Mouse (Mus musculus): ENCODE data around the gene Tgfbr3. TPM values are rescaled to one million over a fixed set of nuclear protein-coding genes. Genes with fewer than 3 reads are reported as not detected.

The Tgfbr3 gene
- polyA plus RNA-seq, 1 experiment from 2014 or later, result 38.2 TPM

- H3K36me3 ChIP-seq (ENCODE audit: control insufficient read depth, insufficient read depth, low read length), result no peaks in the 10 kb centered on the region
- peaks cover 42% of the 10 kb centered on the region for H3K4me1 ChIP-seq (ENCODE audit: control insufficient read depth, insufficient read depth, low read length)
- peak overlapping the region; percentile 22 for H3K27ac ChIP-seq (ENCODE audit: low read depth, low read length)
- no peaks in the 10 kb centered on the region for H3K9me3 ChIP-seq (replicated peaks; ENCODE audit: control insufficient read depth, low read length)
- no peak overlapping the region for H3K4me3 ChIP-seq (ENCODE audit: low read depth, low read length)
- H3K9ac ChIP-seq (ENCODE audit: low read depth, low read length), result no peak overlapping the region
- 44% methylated on average over 7 of the region's 7 CpGs for WGBS (ENCODE audit: insufficient replicate concordance)
- H3K27me3 ChIP-seq (ENCODE audit: control insufficient read depth, insufficient read depth, low read length), result no peaks in the 10 kb centered on the region
- no peak for ATAC-seq (replicated peaks; ENCODE audit: insufficient number of reproducible peaks, low FRiP score, low TSS enrichment)
- H3K4me2 ChIP-seq, result no peak overlapping the region
These were observed 51.4 kb downstream of the Tgfbr3 start for GRCm38 (mm10) chr5:107237971-107238426.

GRCm38 (mm10) chr5:107236975-107237374 lies 52.5 kb downstream of the Tgfbr3 start:
- Histone ChIP-seq H3K9ac (ENCODE audit: low read depth, low read length) (no peak overlapping the region), H3K4me3 (ENCODE audit: low read depth, low read length) (no peak overlapping the region), H3K36me3 (ENCODE audit: control insufficient read depth, insufficient read depth, low read length) (no peaks in the 10 kb centered on the region), H3K4me1 (ENCODE audit: control insufficient read depth, insufficient read depth, low read length) (peaks cover 41% of the 10 kb centered on the region), H3K27ac (ENCODE audit: low read depth, low read length) (no peak overlapping the region; the same call in 1 of the 2 replicates), H3K4me2 (no peak overlapping the region), H3K9me3 (replicated peaks; ENCODE audit: control insufficient read depth, low read length) (no peaks in the 10 kb centered on the region), H3K27me3 (ENCODE audit: control insufficient read depth, insufficient read depth, low read length) (no peaks in the 10 kb centered on the region)
- ATAC-seq (replicated peaks; ENCODE audit: insufficient number of reproducible peaks, low FRiP score, low TSS enrichment), result no peak
- 71% methylated on average over 6 of the region's 6 CpGs for WGBS (ENCODE audit: insufficient replicate concordance)

DNA sequence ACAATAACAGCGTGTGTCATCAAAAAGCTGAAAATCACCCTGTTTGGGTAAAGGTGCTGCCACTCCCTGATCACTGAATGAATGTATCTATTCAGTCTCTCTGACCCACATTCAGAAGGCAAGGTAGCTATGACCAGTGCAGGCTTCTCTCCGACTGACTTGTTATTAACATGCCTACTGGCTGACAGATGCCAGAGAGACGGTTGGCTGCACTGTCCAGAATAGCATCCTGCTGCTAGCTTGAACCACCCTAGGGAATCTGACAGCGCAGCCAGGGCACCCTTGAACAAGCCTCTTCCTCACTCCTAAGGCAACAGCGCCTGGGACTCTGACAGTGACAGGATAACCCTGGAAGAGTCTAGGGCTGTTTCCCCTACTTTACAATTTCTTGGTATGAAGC lies 53.4 kb downstream of the Tgfbr3 start:
- no peak for ATAC-seq (replicated peaks; ENCODE audit: insufficient number of reproducible peaks, low FRiP score, low TSS enrichment)

DNA sequence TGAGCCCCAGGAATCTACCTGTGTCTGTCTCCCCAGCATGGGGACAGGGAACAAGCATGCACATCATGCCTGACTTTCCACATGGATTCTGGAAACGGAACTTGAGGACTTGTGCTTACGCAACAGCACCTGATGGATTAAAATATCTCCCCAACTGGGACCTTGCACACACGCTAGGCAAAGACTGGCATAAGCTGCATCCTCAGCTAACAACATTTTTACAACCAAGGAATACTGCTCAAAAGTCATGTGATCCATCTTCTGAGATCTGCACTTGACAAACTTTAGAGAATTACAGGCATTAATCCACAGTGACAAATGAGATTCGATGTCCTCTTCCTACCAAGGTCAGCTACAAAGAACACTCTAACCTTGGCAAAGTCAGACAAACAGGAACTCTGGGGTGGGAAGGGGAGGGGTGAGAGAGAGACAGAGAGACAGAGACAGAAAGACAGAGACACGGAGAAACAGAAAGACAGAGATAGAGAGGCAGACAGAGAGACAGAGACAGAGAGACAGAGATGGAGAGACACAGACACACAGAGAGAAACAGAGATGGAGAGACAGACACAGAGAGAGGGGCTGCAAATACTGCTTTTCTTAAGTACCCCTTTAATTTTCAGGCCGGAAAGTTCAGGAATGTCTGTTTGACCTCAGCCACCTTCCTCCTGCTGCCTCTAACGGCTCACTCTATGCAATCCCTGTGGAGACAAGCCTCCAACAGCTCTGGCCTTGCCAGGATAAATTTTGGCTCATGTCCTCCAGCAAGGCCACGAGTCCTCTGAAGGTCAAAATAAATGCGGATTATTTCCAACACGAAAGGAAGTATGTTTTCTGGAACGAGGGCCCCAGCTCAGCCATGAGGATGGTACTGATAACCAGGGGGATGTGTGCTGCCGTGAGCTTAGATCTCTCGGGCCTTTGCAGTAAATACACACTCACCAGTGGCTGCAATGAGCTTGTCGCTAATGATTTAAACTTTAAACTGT lies 55.8 kb downstream of the Tgfbr3 start:
- Histone ChIP-seq H3K27ac (ENCODE audit: low read depth, low read length) (peak overlapping the region; percentile 62), H3K36me3 (ENCODE audit: control insufficient read depth, insufficient read depth, low read length) (no peaks in the 10 kb centered on the region), H3K4me3 (ENCODE audit: low read depth, low read length) (no peak overlapping the region), H3K4me1 (ENCODE audit: control insufficient read depth, insufficient read depth, low read length) (peaks cover 43% of the 10 kb centered on the region), H3K9me3 (replicated peaks; ENCODE audit: control insufficient read depth, low read length) (no peaks in the 10 kb centered on the region), H3K4me2 (peak overlapping the region; percentile 15; the same call in 1 of the 2 replicates), H3K9ac (ENCODE audit: low read depth, low read length) (peak overlapping the region; percentile 47; the same call in 1 of the 2 replicates), H3K27me3 (ENCODE audit: control insufficient read depth, insufficient read depth, low read length) (no peaks in the 10 kb centered on the region)
- WGBS (ENCODE audit: insufficient replicate concordance), result 49% methylated on average over 14 of the region's 14 CpGs
- no peak for ATAC-seq (replicated peaks; ENCODE audit: insufficient number of reproducible peaks, low FRiP score, low TSS enrichment)

More for the DNA sequence above, 53.4 kb downstream of the Tgfbr3 start:
- 67% methylated on average over 5 of the region's 5 CpGs for WGBS (ENCODE audit: insufficient replicate concordance)
- no peak overlapping the region for H3K9ac ChIP-seq (ENCODE audit: low read depth, low read length)
- peaks cover 41% of the 10 kb centered on the region for H3K4me1 ChIP-seq (ENCODE audit: control insufficient read depth, insufficient read depth, low read length)
- no peak overlapping the region for H3K4me2 ChIP-seq
- H3K4me3 ChIP-seq (ENCODE audit: low read depth, low read length), result no peak overlapping the region
- no peak overlapping the region for H3K27ac ChIP-seq (ENCODE audit: low read depth, low read length)
- H3K27me3 ChIP-seq (ENCODE audit: control insufficient read depth, insufficient read depth, low read length), result no peaks in the 10 kb centered on the region
- H3K36me3 ChIP-seq (ENCODE audit: control insufficient read depth, insufficient read depth, low read length), result no peaks in the 10 kb centered on the region
- no peaks in the 10 kb centered on the region for H3K9me3 ChIP-seq (replicated peaks; ENCODE audit: control insufficient read depth, low read length)

DNA sequence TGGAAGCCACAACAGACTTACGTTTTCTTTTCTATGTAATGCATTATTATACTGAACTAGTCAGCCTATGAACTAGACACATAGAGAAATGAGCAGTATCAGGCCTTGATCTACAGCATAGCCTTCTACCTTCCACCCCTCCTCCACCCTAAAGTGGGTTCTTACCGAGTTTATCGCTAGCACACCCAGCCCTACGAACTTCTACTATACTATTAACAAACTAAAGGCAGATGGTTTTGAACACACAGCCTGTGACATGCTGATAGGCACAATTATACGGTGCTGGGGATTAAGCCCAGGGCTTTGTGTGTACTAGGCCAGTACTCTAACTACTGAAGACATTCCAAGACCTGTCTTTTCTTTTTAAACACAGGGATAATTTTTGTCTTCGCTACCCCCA lies 59.2 kb downstream of the Tgfbr3 start:
- no peak overlapping the region for H3K4me2 ChIP-seq
- WGBS (ENCODE audit: insufficient replicate concordance), result 76% methylated on average over 6 of the region's 6 CpGs
- no peak for ATAC-seq (replicated peaks; ENCODE audit: insufficient number of reproducible peaks, low FRiP score, low TSS enrichment)
- H3K4me3 ChIP-seq (ENCODE audit: low read depth, low read length), result no peak overlapping the region
- no peaks in the 10 kb centered on the region for H3K36me3 ChIP-seq (ENCODE audit: control insufficient read depth, insufficient read depth, low read length)
- H3K9ac ChIP-seq (ENCODE audit: low read depth, low read length), result no peak overlapping the region
- H3K27ac ChIP-seq (ENCODE audit: low read depth, low read length), result no peak overlapping the region
- no peaks in the 10 kb centered on the region for H3K9me3 ChIP-seq (replicated peaks; ENCODE audit: control insufficient read depth, low read length)
- H3K27me3 ChIP-seq (ENCODE audit: control insufficient read depth, insufficient read depth, low read length), result no peaks in the 10 kb centered on the region
- H3K4me1 ChIP-seq (ENCODE audit: control insufficient read depth, insufficient read depth, low read length), result peaks cover 15% of the 10 kb centered on the region

- peaks cover 17% of the 10 kb centered on the region for H3K4me1 ChIP-seq (ENCODE audit: control insufficient read depth, insufficient read depth, low read length)
- no peak overlapping the region for H3K27ac ChIP-seq (ENCODE audit: low read depth, low read length)
- ATAC-seq (replicated peaks; ENCODE audit: insufficient number of reproducible peaks, low FRiP score, low TSS enrichment), result no peak
- H3K4me3 ChIP-seq (ENCODE audit: low read depth, low read length), result no peak overlapping the region
- H3K36me3 ChIP-seq (ENCODE audit: control insufficient read depth, insufficient read depth, low read length), result no peaks in the 10 kb centered on the region
- H3K9me3 ChIP-seq (replicated peaks; ENCODE audit: control insufficient read depth, low read length), result no peaks in the 10 kb centered on the region
- WGBS (ENCODE audit: insufficient replicate concordance), result 71% methylated on average over 9 of the region's 9 CpGs
- peak overlapping the region; percentile 12; the same call in 1 of the 2 replicates for H3K9ac ChIP-seq (ENCODE audit: low read depth, low read length)
- H3K4me2 ChIP-seq, result no peak overlapping the region
- no peaks in the 10 kb centered on the region for H3K27me3 ChIP-seq (ENCODE audit: control insufficient read depth, insufficient read depth, low read length)
These were observed 60.4 kb downstream of the Tgfbr3 start for GRCm38 (mm10) chr5:107229037-107229436.

- no peak overlapping the region for H3K9ac ChIP-seq (ENCODE audit: low read depth, low read length)
- peaks cover 19% of the 10 kb centered on the region for H3K4me1 ChIP-seq (ENCODE audit: control insufficient read depth, insufficient read depth, low read length)
- no peaks in the 10 kb centered on the region for H3K9me3 ChIP-seq (replicated peaks; ENCODE audit: control insufficient read depth, low read length)
- no peak overlapping the region for H3K4me2 ChIP-seq
- H3K27ac ChIP-seq (ENCODE audit: low read depth, low read length), result no peak overlapping the region
- ATAC-seq (replicated peaks; ENCODE audit: insufficient number of reproducible peaks, low FRiP score, low TSS enrichment), result no peak
- H3K4me3 ChIP-seq (ENCODE audit: low read depth, low read length), result no peak overlapping the region
- no peaks in the 10 kb centered on the region for H3K36me3 ChIP-seq (ENCODE audit: control insufficient read depth, insufficient read depth, low read length)
- no peaks in the 10 kb centered on the region for H3K27me3 ChIP-seq (ENCODE audit: control insufficient read depth, insufficient read depth, low read length)
These were observed 61.8 kb downstream of the Tgfbr3 start for GRCm38 (mm10) chr5:107227580-107227979.

- WGBS (ENCODE audit: insufficient replicate concordance), result 69% methylated on average over 7 of the region's 7 CpGs
- no peak for ATAC-seq (replicated peaks; ENCODE audit: insufficient number of reproducible peaks, low FRiP score, low TSS enrichment)
- Histone ChIP-seq H3K9me3 (replicated peaks; ENCODE audit: control insufficient read depth, low read length) (no peaks in the 10 kb centered on the region), H3K27me3 (ENCODE audit: control insufficient read depth, insufficient read depth, low read length) (no peaks in the 10 kb centered on the region), H3K27ac (ENCODE audit: low read depth, low read length) (no peak overlapping the region), H3K4me1 (ENCODE audit: control insufficient read depth, insufficient read depth, low read length) (peaks cover 30% of the 10 kb centered on the region), H3K36me3 (ENCODE audit: control insufficient read depth, insufficient read depth, low read length) (no peaks in the 10 kb centered on the region), H3K9ac (ENCODE audit: low read depth, low read length) (no peak overlapping the region), H3K4me2 (no peak overlapping the region), H3K4me3 (ENCODE audit: low read depth, low read length) (no peak overlapping the region)
These were observed 64.5 kb downstream of the Tgfbr3 start for GRCm38 (mm10) chr5:107224820-107225417.

Measured in heart, embryonic 11.5 days (tissue).